Mouse (Mus musculus) urinary bladder, postnatal 25 days (tissue): ENCODE measurements around the gene Fermt3.

Experiments used
- DNase-seq: peaks from one replicate; pipeline ENCODE4 v3.0.0; 2022; ENCODE audit warnings: low spot score

Gene Fermt3

DNA sequence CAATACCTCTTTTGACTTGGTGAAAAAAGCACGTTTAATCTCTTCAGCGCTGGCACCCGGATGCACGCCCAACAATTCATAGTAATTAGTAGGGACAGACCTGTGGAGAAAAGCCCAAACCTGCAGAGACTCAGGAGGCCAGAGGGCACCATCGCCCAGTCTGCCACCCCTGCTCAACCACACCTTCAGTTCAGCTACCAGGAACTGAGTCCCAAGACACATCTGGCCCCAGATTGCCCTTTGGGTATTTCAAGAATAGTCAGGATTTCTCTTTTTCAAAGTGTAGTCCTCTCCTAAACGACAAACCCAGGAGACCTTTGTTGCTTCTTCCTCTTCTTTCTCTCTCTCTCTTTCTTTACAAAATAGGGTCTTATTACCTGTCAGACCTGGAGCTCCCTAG is 28.6 kb downstream of the Fermt3 start:
- DNase-seq, result no peak

DNA sequence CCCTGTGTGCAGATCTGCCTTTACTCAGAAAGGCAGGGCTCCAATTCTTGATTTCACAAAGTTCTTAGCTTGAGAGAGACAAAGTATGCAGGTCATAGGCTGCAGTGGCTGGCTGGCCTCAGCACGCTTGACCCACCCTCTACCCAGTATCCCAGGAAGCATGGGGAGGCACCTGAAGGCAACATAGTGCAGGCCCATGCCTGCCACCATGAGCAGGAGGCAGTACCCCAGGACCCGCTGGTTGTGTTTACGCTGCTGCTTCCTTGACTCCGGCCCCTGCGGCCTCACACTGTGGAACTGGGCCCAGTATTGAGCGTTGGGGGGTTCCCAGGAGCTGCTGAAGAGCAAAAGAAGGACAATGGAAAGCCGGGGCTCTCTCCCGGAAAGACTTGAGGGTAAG is 30.0 kb downstream of the Fermt3 start:
- DNase-seq, result no peak

DNA sequence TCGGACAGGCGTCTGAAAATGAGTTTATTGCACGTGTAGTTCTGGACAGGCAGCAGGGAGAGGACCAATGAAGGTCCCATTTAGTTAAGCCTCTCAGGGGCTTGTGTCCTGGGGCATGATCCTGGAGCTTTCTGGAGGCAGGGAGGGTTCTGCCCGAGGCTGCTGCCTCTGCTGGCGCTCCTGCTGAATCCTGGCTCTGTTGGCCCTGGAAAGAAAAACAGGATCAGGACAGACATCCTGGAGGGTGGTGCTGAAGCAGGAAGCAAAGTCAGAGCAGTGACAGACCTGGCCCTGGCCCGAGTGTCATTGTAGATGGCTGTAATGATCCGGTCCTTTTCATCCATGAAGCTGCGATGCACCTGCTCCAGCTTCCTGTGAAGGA is 31.4 kb downstream of the Fermt3 start:
- no peak for DNase-seq

DNA sequence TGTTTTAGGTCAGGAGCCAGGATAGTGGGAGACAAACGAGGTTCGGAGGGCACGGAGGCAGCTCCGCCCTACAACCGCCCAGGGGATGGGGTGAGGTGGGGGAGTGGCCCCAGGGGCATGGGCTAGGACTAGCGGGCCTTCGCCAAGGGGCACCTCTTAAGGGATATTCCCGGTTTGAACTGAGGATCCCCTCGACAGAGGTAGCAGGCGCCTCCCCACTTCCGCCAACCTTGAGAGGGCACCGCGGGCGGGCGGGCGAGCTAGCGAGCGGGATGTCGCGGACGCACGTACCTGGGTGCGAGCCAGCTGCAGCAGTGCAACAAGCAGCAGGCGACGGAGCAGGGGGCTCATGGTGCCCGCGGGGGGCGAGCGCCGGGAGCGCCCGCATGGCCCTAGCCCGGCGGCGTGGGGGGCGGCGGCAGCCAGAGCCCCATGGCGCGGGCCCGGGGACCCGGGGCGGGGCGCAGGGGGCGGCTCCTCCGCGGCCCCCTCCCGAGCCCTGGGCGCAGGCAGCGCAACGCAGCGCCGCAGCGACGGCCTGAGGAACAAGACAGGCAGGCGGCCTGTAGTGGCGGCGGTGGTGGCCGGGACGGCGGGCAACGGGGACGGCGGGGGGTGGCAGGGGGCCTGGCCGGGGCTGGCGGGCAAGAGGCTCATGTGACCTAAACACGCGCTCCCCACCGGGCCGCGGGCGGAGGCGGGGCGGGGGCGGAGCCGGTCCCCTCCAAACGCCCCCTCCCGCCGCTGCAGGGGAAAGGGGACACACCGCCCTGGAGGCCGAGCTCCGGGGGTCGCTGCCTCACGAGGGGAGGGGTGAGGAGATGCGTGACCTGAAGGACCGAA is 32.0 kb downstream of the Fermt3 start, which contains the start of gene Vegfb:
Gene Vegfb, minus strand, starts transcription at position 591 of the 843 bp plus-strand sequence.
- DNase-seq, result peak; percentile 62

DNA sequence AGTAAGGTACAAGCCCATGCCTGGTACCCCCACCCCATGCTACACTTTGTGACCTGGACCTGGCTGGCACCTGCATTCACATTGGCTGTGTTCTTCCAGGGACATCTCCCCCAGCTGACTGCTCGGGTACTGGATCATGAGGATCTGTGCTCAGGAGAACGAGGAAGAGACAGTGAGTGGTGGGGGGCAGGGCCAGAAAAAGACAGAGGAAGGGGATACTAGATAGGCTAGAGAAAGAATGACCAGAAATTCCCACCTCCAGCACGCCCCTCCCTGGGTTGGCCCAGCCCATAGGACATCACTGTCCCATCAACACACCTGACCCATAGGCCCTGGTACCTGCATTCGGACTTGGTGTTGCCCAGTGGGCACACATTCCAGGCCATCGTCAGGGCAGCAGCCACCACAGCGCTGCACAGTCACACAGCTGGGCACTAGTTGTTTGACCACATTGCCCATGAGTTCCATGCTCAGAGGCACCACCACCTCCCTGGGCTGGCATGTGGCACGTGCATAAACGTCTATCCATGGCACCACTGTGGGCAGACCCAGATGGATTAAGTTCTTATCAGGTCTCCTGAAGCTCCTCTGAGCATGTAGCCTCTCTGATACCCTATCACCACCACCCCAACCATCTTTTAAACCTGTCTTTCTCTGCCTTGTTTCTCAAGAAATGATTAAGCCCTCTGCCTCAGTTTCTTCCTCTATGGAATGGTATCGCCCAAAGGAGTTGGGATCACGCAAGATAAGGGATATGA is 33.1 kb downstream of the Fermt3 start:
- no peak for DNase-seq

DNA sequence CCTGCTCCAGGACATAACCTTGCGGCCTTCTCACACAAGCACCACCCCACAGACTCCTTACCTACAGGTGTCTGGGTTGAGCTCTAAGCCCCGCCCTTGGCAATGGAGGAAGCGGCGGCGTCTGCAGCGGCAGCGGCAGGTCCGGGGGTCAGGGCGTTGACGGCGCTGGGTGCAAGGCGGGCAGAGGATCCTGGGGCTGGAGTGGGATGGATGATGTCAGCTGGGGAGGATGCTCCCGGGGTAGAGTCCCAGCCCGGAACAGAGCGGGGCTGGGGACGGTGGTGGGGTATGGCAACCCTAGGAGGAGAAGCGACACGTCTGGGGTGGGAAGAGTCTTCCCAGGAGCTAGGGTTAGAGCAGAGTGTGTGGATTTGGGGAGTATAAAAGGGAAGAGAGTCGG is 34.0 kb downstream of the Fermt3 start:
- no peak for DNase-seq

DNA sequence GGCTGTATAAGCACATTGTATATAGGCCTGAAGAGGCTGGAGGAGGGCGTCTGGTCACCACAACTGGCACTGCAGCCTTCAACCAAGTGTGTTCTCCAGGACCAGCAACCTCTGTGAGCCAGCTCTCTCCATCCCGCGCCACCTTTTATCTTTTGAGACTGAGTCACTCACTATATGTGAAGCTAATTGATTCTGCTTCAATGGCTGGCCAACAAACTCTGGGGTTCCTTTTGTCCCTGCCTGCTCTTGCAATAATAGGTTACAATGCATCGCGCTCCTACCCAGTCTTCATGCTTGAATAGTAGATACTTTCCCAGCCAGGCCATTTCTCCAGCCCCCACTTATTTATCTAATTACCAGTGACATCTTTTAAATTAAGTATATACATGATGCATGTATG is 35.6 kb downstream of the Fermt3 start:
- DNase-seq, result no peak

DNA sequence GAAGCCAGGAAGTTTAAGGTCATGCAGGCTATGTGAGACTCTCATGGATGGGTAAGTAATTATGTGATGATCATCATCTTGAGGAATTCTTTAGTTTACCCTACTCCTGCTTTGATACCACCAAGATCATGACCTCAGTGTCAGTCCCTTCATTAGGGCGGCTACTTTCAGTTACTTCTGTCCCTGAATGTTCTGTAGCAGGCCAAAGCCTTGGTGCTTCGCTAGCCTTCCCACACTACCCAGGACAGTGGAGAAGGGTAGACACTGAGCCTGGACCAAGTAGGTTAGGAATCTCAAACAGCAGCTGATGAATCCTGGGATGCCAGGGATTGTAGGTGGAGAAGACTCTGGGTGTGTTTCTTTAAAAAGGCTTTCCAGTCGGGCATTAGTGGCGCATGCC is 37.8 kb downstream of the Fermt3 start:
- no peak for DNase-seq

DNA sequence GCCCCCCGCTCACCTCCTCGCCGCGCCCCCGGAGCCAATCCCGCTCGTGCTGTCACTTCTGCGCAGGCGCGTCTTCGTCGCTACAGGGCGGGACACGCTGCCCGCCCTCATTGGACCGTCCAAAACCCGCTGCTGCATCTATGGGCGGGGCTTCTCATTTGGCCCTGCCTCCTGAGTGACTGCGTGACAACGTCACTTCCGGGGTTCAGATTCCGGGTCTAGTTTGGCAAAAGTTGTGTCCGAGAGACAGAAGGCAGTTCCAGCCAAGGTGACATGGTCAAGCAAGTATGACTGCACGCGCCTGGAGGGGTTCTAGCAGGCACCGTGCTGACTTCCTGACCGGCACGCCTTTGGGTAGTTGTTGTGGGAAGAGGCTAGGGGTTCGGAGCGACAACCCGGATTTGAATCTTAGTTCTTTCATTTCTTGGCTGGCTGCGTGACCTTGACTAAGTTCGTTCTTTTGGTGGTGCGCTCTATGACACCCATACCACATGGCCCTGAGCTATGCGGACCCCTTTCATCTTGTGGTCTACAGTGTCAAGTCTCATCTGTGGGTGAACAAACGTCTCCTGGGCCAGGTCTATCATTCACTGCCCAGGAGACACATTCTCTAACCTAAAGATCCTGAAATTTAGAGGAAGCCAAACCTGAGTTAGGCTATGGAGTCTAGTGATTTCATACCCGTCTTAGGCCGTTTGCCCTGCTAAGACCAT is 38.7 kb downstream of the Fermt3 start, which contains the start of gene Fkbp2:
Gene Fkbp2, minus strand, starts transcription at position 121 of the 713 bp plus-strand sequence.
- peak; percentile 98 for DNase-seq

DNA sequence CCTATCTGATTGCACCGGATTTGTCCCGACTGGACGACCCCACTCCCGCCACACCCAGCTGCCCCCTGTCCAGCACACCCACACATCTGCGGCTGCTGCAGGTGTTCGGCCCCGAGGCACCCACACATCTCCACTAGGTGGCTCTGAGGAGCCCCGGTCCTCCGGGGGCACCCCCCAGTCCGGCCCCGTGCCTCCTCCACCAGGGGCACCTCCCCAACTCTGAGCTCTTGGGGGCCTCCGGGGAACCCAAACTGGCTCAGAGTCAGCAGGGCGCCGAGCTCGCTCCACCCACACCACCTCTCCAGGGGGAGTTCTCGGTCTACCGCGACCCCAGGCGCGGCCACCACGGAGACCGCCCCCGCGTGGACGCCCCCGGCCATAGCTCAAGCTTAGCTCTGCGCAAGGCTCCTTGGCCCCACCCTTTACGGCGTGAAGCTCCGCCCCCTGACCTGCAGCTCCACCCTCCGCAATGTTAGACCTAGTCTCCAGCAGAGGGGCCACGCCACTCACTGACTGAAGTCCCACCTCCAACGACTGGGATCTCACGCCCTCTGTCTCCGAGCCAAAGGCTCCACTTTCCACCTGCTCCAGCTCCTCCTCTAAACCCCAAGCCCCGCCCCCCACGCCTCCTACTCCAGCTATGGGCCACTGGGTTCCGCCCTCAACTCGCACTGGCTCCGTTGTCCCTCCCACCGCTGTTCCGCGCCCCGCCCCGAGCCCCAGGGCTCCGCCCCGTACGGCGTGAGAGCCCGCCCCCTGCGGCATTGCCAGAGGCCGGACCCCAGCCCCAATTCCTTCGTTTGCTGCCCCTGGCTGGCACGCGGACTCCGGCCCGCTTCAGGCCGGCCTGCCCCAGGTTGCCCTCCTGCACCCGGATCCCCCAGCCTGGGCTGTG is 39.5 kb downstream of the Fermt3 start:
- DNase-seq, result peak; percentile 99

DNA sequence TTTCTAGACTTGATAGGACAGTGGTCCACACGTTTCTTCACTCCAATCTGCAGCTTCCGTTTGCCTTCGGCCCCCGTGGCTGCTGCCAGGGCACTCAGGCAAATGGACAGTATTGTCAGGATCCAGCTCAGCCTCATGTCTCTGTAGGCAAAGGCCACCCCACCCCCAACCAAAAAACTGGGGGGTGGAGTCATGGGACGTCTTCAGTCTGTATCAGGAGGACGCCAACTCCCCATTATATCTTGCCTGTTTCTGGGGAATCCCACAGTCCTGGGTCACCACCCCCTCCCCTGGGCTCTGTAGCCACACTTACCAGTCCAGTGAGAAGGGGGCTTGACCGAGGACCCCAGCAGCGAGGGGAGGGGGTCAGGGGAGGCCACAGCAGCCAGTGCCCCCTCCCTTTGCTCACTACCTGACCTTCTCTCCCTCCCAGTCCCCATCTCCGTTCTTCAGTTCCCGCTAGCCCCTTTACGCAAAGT is 40.2 kb downstream of the Fermt3 start:
- no peak for DNase-seq

DNA sequence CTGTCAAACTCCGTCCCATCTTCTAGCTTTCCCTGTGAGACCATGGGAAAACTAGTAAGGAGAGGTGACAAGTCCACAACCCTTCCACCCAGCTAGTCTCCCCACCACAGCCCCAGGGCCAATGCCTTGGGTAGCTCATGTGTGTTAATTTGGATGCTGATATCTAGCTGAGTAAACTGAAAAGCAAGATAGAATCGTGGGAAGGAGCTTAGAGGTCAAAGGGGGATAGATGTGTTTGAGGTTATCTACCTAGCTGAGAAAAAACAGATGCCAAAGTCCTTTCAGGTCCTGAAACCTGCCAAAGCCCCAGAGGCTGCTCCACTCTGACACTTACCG is 40.7 kb downstream of the Fermt3 start:
- no peak for DNase-seq

DNA sequence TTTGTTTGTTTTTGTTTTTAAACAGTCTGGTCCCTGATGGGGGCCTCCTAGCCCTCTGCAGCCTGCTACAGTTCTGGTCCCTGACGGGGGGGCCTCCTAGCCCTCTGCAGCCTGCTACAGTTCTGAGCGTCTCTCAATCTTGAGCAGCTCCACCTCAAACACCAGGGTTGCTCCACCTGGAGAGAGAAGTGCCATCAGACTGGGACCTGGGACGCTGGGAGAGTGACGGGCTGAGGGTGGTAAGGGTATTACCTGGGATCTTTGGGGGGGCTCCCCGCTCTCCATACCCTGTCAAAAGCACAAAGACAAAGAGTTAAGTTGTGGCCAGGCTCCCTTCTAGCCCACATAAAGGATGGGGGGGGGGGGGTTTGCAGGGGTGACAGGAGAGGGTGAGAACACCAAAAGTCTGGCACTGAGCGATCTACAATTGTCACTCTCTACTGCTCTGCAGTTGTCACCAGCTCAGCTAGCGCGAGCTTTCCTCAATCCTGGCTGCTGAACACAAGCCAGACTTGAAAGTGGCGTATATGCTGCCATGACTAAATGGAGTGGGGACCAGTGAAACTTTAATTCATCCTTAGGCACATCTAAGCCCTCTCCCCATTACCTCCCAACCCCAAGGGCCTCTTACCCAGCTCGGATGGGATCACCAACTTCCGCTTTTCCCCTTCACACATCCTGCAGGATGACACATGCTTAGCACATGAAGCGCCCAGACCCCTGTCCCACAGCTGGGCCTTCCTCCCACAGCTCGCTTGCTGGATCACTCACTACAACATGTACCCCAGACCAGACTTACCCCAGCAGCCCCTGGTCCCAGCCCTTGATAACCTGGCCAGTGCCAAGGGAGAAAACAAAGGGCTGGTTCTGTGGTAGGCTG is 41.3 kb downstream of the Fermt3 start:
- no peak for DNase-seq

DNA sequence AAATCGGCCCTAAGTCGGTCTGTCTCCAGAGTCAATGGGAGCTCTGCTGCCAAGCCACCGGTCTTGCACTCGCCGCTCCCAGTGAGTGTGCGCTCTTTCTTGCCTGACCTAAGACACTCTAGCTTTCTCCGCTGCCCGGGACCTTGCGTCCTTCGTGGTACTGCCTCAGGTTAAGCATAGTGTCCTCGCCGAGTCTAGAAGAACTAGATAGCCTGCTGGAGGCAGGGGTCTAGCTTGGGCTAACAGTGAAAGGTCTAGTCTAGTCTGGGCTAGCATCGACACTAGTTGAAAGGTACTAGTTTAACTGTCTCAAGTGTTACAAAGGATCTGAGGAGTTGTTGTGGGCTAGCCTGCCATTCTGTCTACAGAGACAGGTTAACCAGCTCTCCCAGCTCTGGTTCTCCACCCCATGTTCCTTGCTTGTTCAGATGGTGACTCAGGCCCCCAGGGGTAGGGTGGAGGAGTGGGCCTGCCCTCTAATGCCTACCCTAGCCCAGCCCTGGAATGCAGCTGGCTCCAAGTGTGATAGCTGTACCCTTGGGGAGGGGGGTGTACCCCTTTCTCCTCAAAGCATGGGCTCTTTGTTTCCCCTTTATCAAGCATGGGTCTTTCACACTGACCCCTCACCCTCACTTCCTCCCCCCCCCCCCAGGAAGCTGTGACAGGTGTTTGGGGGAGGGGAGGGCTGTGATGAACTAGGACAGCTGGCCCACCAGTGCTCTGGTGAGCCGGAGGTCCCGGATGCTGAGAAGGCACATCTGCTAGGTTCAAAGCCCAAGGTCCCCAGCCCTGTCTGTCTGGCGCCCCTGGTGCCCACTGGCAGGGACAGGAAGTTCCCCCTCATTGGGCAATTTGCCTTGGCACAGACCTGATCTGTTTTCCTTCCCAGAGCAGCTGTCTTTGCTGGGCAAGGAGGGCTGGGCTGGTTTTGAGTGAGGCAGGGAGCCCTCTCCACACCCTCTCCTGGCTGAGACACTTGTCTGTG is 43.4 kb downstream of the Fermt3 start, which contains the start of gene Plcb3:
Gene Plcb3, minus strand, starts transcription at position 934 of the 985 bp plus-strand sequence.
- DNase-seq, result peak; percentile 50

DNA sequence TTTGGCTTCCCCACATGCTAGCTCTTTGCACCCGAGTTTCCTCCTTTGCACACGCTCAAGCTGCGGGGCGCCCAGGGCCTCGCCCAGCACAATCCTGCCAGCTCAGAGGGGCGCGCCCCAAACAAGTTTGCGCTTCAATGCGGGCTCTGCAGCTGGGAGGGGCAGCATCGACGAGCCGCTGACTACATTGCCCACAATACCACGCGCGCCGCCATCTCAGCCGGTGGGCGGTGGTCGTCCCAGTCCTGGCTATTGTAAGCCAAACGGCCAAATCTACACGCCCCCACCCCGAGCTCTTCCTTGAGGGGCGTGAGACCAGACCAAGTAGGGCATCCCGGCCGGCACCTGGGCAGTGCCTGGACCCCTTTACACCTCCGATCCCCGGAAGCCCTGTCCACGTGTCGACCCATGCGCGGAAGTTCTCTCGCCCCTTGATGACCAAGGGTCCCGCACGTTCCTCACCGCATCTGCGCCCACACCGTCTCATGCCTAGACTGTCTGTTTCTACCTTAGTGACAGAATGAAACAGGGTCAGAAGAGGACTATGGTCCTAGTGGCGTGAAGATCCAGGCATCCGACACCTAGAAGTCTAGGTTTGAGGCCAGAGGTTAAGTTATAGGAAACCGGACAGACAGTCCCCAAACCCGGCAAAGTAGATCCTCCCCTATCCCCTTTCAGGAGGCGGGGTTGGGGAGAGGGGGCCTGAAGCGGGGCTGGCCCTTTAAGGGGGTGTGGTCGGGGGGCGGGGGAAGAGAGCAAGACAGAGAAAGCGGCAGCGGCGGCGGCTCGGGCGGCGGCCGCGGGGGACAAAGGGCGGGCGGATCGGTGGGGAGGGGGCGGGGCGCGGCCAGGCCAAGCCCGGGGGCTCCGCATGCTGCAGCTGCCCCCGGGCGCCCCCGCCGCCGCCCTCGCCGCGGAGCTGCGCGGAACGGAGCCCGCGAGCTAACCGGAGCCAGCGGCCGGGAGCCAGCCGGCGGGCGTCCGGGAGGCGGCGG is 44.8 kb downstream of the Fermt3 start, which contains the start of gene Ppp1r14b:
Gene Ppp1r14b, plus strand, starts transcription at position 758 of the 995 bp plus-strand sequence.
- DNase-seq, result peak; percentile 79

DNA sequence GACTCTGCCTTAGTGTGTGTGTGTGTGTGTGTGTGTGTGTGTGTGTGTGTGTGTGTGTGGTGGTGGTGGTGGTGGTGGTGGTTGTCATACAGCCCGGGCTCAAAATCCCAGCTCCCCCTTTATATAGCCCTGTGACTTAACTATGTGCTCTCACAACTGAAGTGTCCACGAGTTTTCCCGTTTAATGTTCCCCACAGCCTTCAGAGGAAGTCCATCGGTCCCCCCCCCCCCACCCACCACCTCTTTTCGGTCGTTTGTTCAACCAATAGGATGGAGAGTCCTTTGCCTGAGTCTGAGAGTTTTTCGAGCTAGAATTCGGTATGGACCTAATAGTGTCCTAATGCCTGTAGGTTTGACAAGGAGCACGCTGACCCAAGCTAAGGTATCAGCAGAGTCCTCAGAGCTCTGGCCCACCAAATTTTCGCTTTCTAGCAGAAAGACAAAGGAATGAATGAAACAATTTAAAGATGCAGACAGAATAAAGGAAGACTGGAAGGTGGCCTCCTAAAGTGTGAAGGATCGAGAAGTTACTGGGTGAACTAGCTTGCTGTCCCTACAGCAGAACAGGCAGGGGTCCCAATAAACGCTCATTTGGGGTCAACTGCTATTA is 45.6 kb downstream of the Fermt3 start:
- DNase-seq, result no peak

DNA sequence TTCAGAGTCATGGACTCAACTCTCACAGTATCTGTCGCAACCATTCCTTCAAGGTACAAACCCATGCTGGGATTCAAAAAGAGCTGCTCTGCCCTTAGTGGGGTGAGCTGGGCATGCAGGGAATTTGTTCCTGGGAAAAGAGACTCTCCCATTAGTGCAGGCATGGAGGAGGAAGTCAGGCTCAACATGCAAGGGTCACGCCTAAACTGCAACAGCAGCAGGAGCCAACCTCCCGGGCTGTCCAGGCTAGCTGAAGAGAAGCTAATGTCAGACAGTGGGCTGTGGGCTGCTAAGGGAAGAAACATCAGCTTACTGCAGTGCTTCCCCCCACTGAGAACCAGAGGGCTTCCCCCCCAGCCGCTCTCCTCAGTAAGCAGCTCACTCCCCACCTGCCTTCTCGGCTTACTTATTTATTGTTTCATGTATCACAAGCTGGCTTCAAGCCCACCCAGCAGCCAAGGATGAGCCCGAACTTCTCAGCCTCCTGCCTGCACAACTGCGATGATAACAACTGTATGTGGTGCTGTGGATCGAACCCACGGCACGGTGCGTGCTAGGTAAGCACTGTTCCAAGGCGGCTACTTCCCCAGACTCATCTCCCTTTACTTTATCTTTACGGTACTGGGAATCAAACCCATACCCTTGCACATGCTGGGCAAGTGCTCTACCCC is 46.9 kb downstream of the Fermt3 start:
- no peak for DNase-seq
